Mouse (Mus musculus) spleen, adult 12 weeks (tissue): ENCODE results near the gene Chst7.

ENCODE experiments used
- DNase-seq: peaks from one replicate; pipeline ENCODE4 v3.0.0; 2022; ENCODE audit warnings: low spot score

Chst7 gene

DNA sequence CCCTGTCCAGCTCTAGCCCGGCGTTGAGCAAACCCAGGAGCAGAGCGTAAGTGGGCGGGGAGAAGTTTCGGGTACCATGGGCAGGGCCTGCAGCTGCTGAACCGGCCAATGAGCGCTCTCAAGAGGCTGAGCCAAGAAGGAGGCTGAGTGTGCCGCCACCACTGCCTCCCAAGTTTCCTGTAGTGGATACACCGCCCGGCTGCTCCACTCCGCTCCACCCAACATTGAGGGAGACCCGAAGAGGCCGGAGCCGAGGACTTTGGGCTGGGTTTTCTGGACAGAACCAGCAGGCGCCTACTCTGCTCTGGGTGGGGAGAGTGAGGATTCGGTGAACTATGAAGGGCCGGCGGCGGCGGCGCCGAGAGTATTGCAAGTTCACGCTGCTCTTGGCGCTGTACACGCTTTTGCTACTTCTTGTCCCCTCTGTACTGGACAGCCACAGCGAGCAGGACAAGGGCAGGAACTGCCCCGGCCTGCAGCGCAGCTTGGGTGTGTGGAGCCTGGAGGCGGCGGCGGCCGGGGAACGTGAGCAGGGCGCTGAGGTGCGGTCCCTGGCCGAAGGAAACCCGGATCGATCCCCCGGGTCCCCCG, at the start of gene Chst7:
Gene Chst7, plus strand, starts transcription at position 180 of the 591 bp plus-strand sequence.
- DNase-seq = no peak

- DNase-seq = no peak
Measured at GRCm38 (mm10) chrX:20012211-20012610, 47.1 kb upstream of the Chst7 start.

- DNase-seq = no peak
Measured at GRCm38 (mm10) chrX:20020942-20021341, 38.4 kb upstream of the Chst7 start.

GRCm38 (mm10) chrX:20060096-20060768, 872 bp downstream of the Chst7 start:
- DNase-seq = no peak

DNA sequence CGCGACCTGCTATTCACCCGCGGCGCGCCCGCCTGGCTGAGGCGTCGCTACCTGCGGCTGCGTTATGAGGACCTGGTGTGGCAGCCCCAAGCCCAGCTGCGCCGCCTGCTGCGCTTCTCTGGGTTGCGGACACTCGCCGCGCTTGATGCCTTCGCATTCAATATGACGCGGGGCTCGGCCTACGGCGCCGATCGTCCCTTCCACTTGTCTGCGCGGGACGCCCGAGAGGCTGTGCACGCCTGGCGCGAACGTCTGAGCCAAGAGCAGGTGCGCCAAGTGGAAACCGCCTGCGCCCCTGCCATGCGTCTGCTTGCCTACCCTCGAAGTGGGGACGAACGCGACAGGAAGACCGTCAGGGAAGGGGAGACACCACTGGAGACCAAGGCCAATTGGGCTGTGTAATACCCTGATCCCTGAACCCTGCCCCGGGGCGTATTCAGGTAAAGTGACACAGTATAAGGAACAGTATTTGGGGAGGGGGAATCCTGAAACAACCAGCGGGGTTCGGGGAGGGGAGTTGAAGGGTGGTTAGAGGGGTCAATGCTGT, 1.5 kb downstream of the Chst7 start:
- no peak for DNase-seq

DNA sequence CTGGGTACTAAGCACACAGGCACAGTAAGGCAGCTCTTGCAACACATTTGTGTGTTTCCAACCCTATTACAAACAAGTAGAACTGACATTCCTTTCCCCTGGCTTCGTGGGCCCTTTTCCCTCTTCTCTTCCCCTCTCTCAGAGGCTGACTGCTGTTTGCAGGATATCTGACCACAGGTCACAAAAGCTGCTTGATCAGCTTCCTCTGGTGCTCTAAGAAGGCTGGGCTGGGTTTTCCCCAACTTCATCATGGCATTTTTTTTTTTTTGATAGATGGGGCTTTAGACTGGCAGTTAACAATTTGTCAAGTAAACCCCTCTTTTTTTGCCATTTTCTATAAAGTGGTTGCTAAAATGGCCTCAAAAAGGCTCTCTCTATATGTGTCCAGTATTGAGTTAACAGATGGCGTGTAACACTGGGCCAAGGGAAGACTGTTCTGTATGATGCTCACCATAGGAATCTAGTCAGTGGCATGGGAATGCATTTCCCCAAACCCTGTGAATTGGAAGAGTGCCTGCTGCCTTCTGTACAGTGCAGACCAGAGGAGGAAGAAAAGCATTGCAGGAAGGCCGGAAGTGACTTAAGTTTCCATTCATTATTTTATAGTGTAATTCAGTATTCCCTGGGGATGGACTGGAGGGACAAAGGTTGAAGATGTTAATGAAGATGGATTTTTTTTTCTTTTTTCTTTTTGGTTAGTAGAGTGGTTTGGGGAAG, 2.6 kb downstream of the Chst7 start:
- no peak for DNase-seq

DNA sequence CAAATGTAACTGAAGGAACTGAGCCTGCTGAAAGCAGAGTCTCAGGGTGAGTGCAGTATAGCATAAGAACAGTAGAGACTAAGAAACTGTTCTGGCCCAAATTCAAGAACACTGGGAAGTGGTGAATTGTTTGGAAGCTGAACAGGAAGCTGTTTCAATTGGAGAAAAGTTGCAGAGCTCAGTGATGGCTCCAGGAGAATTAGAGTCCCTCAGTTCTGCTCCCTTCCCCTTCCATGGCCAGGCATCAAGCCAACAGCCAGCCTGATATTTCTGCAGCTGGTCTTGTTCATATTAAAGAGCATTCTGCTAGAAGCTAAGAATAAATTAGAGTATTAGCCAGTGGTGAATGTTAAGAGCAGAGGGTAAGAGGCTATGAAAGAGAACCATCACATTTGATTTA, 7.3 kb downstream of the Chst7 start:
- DNase-seq = no peak

GRCm38 (mm10) chrX:20070196-20070595, 10.8 kb downstream of the Chst7 start:
- DNase-seq = no peak

DNA sequence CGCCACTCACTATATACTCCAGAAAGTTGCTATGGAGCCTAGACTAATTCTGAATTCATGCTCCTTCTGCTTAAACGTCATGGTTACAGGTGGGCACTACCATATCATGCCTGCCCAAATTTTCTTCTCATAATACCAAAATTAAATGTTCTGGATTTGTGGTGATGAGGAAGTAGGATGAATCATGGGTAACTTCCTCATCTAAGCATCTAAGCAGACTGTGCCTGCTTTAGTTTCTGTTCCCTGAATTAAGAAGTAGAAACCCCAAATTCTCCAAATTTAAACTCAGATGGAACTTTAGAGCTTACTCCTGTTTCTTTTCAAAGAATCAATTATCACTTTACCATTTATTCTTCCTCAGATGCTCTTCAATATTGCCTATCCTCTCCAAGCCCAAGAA, 58.4 kb downstream of the Chst7 start:
- DNase-seq = no peak

- DNase-seq = no peak
Measured at GRCm38 (mm10) chrX:20125481-20125880, 66.1 kb downstream of the Chst7 start.

GRCm38 (mm10) chrX:20128951-20129350, 69.6 kb downstream of the Chst7 start:
- no peak for DNase-seq

DNA sequence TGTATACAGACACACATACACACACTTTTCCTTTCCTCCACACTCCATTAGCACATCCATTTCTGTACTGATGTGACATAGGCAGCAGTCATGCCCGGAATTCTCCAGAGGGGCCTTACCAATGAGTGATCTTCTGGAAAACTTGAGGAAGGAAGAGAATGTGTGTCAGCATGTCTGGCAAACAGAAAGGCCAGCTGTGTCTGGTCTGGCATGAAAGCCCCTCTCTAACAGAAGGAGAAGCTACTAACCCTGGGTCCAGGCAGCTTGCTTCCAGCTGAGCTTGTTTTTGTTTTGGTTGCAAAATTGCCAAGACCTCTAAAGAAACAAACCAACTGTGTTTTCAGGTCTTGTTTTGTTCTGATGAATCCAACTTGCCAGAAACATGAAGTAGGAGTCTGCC, 70.1 kb downstream of the Chst7 start:
- DNase-seq = no peak
